Mouse (Mus musculus) forebrain, embryonic 15.5 days (tissue): ENCODE measurements around the gene Cdh1. TPM values are rescaled to one million over a fixed set of nuclear protein-coding genes. Genes with fewer than 3 reads are reported as not detected.

Source experiments
- polyA plus RNA-seq: library from polyadenylated mRNA; unstranded; fragments of >200 nt; fragmentation: Nextera tagmentation; extraction: Ambion mirVana; gene quantifications from 2 replicates; pipeline ENCODE4 v1.2.1, GENCODE M21; 2015

Gene Cdh1
- polyA plus RNA-seq, 1 experiment from 2014 or later: 1.2 TPM

Other genes starting within 250 kb of the Cdh1 start
- 54.6 and 57.4 TPM in 2 replicates for gene Zfp90, start 188.0 kb upstream of the Cdh1 start, polyA plus RNA-seq
- gene 6030452D12Rik, start 102.8 kb upstream of the Cdh1 start, polyA plus RNA-seq: not detected in 2 replicates
- gene Cdh3, start 92.5 kb upstream of the Cdh1 start, polyA plus RNA-seq: 0.83 and 1.3 TPM in 2 replicates
- gene Gm10073, start 29.9 kb upstream of the Cdh1 start, polyA plus RNA-seq: 5.2 and 7.9 TPM in 2 replicates
- gene Tango6, start 79.7 kb downstream of the Cdh1 start, polyA plus RNA-seq: 4.9 and 5.5 TPM in 2 replicates